Mouse (Mus musculus): Measurements from ENCODE around the gene A730049H05Rik. TPM values are rescaled to one million over a fixed set of nuclear protein-coding genes. Genes with fewer than 3 reads are reported as not detected.

The A730049H05Rik gene
- total and polyA plus RNA-seq, 2 experiments, result not detected

GRCm38 (mm10) chr6:92804254-92804971 is 11.9 kb upstream of the A730049H05Rik start:
- no peaks in the 10 kb centered on the region for H3K27me3 ChIP-seq (ENCODE audit: control insufficient read depth, insufficient read depth, low read length)
- no peak for TF ChIP-seq CTCF (IDR thresholded peaks at IDR 0.05; ENCODE audit: low read depth, low read length)
- no peak for TF ChIP-seq POLR2A (IDR thresholded peaks at IDR 0.05; ENCODE audit: extremely low read depth, insufficient read depth, low read length)
- WGBS, result 89% methylated on average over 3 of the region's 3 CpGs
- H3K4me3 ChIP-seq (ENCODE audit: insufficient read depth, low read depth, low read length), result no peak overlapping the region
- no peaks in the 10 kb centered on the region for H3K4me1 ChIP-seq (ENCODE audit: control insufficient read depth, insufficient read depth, low read length)
- H3K9ac ChIP-seq (ENCODE audit: low read depth, low read length), result no peak overlapping the region
- H3K79me2 ChIP-seq (ENCODE audit: control insufficient read depth, insufficient read depth, low read length), result no peaks in the 10 kb centered on the region
- DNase-seq (ENCODE audit: extremely low read depth, low read depth, low spot score), result no peak
- H3K27ac ChIP-seq (replicated peaks; ENCODE audit: insufficient read depth, low read depth, low read length), result no peak overlapping the region
- H3K36me3 ChIP-seq (ENCODE audit: control insufficient read depth, insufficient read depth, low read length), result no peaks in the 10 kb centered on the region

- H3K27me3 ChIP-seq (ENCODE audit: control insufficient read depth, insufficient read depth, low read length), result no peaks in the 10 kb centered on the region
- no peak overlapping the region for H3K9ac ChIP-seq (ENCODE audit: low read depth, low read length)
- H3K36me3 ChIP-seq (ENCODE audit: control insufficient read depth, insufficient read depth, low read length), result no peaks in the 10 kb centered on the region
- H3K4me3 ChIP-seq (ENCODE audit: insufficient read depth, low read depth, low read length), result no peak overlapping the region
- H3K79me2 ChIP-seq (ENCODE audit: control insufficient read depth, insufficient read depth, low read length), result no peaks in the 10 kb centered on the region
- no peak for DNase-seq (ENCODE audit: extremely low read depth, low read depth, low spot score)
- H3K27ac ChIP-seq (replicated peaks; ENCODE audit: insufficient read depth, low read depth, low read length), result no peak overlapping the region
- TF ChIP-seq CTCF (IDR thresholded peaks at IDR 0.05; ENCODE audit: low read depth, low read length), result no peak
- TF ChIP-seq POLR2A (IDR thresholded peaks at IDR 0.05; ENCODE audit: extremely low read depth, insufficient read depth, low read length), result no peak
- 78% methylated on average over 3 of the region's 3 CpGs for WGBS
- no peaks in the 10 kb centered on the region for H3K4me1 ChIP-seq (ENCODE audit: control insufficient read depth, insufficient read depth, low read length)
These were observed 6.5 kb upstream of the A730049H05Rik start for GRCm38 (mm10) chr6:92809818-92810217.

DNA sequence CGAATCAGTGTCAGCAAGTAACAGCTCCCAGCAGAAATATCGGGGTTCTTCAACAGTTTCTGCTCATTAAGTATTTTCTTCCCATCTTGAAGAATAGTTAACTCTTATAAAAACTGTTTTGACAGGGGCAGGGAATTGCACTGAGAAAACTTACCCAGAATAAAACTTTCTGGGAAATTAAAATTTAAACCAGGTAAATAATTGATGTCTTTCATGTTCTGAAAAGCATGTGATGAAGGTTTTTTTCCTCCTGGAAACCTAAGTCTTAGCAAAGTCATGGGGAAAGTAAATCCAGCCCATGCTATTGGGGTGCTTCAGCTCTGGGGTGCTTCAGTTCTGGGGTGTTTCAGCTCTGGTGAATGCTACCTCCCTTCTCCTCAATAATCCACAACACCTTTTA is 5.7 kb upstream of the A730049H05Rik start:
- H3K9ac ChIP-seq (ENCODE audit: low read depth, low read length), result no peak overlapping the region
- WGBS, result 94% methylated on average over 2 of the region's 2 CpGs
- DNase-seq (ENCODE audit: extremely low read depth, low read depth, low spot score), result no peak
- H3K27me3 ChIP-seq (ENCODE audit: control insufficient read depth, insufficient read depth, low read length), result no peaks in the 10 kb centered on the region
- no peaks in the 10 kb centered on the region for H3K36me3 ChIP-seq (ENCODE audit: control insufficient read depth, insufficient read depth, low read length)
- no peaks in the 10 kb centered on the region for H3K79me2 ChIP-seq (ENCODE audit: control insufficient read depth, insufficient read depth, low read length)
- no peak for TF ChIP-seq CTCF (IDR thresholded peaks at IDR 0.05; ENCODE audit: low read depth, low read length)
- no peak for TF ChIP-seq POLR2A (IDR thresholded peaks at IDR 0.05; ENCODE audit: extremely low read depth, insufficient read depth, low read length)
- H3K4me3 ChIP-seq (ENCODE audit: insufficient read depth, low read depth, low read length), result no peak overlapping the region
- no peaks in the 10 kb centered on the region for H3K4me1 ChIP-seq (ENCODE audit: control insufficient read depth, insufficient read depth, low read length)
- H3K27ac ChIP-seq (replicated peaks; ENCODE audit: insufficient read depth, low read depth, low read length), result no peak overlapping the region

DNA sequence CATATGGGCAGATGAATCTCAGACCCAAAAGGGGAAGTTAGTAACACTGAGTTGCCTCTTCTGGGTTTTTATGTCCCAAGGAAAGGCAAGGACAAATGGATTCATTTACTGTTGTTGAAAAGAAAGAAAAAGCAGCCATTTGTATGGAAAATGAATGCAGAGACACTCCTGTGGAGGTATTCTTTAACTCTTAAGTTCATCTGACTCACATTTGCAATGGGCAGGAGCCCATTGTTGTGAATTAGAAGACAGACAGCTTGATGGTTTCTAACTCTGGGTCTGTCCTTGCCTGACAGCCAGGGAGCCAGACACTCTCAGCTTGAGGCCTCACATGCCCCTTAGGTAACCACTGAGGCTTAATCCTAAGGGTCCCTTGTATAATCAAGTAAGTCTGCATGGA is 4.7 kb upstream of the A730049H05Rik start:
- Histone ChIP-seq H3K9ac (ENCODE audit: low read depth, low read length) (no peak overlapping the region), H3K79me2 (ENCODE audit: control insufficient read depth, insufficient read depth, low read length) (no peaks in the 10 kb centered on the region), H3K4me1 (ENCODE audit: control insufficient read depth, insufficient read depth, low read length) (no peaks in the 10 kb centered on the region), H3K27me3 (ENCODE audit: control insufficient read depth, insufficient read depth, low read length) (no peaks in the 10 kb centered on the region), H3K27ac (replicated peaks; ENCODE audit: insufficient read depth, low read depth, low read length) (no peak overlapping the region), H3K36me3 (ENCODE audit: control insufficient read depth, insufficient read depth, low read length) (no peaks in the 10 kb centered on the region), H3K4me3 (ENCODE audit: insufficient read depth, low read depth, low read length) (no peak overlapping the region)
- DNase-seq (ENCODE audit: extremely low read depth, low read depth, low spot score), result no peak
- TF ChIP-seq CTCF (IDR thresholded peaks at IDR 0.05; ENCODE audit: low read depth, low read length) (no peak), POLR2A (IDR thresholded peaks at IDR 0.05; ENCODE audit: extremely low read depth, insufficient read depth, low read length) (no peak)

DNA sequence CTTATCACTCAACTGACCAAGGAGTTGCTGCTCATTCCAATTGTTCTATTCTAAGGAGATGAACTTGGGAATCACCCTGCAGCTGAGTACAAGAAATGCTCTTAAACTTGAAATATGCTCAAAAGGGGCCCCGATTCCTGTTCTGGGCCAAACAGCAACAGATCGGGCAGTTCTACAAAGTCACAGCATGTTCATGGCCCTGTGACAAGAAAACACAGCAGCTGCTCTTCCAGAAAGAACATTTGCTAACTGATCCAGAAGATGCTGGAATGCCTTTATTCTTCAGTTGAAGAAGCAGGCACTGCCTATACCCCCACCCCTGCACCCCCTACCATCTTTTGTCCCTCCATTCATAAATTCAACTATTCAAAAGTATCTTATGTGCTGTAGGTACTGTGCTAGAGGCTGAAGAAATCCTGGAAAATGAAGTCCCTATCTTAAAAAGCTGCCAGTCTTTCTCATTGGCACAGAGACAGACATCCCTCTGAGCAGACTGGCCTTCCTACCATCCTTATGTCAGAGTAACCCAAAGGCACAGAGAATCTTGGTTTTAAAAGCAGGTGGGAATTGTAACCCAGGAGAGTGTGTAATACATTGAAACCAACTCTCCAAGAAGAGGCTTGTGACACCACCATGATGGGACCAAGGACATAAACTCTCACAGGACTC is 3.4 kb upstream of the A730049H05Rik start:
- TF ChIP-seq CTCF (IDR thresholded peaks at IDR 0.05; ENCODE audit: low read depth, low read length) (no peak), POLR2A (IDR thresholded peaks at IDR 0.05; ENCODE audit: extremely low read depth, insufficient read depth, low read length) (no peak)
- no peaks in the 10 kb centered on the region for H3K4me1 ChIP-seq (ENCODE audit: control insufficient read depth, insufficient read depth, low read length)
- no peaks in the 10 kb centered on the region for H3K27me3 ChIP-seq (ENCODE audit: control insufficient read depth, insufficient read depth, low read length)
- H3K27ac ChIP-seq (replicated peaks; ENCODE audit: insufficient read depth, low read depth, low read length), result no peak overlapping the region
- no peaks in the 10 kb centered on the region for H3K36me3 ChIP-seq (ENCODE audit: control insufficient read depth, insufficient read depth, low read length)
- DNase-seq (ENCODE audit: extremely low read depth, low read depth, low spot score), result peak; percentile 1
- no peaks in the 10 kb centered on the region for H3K79me2 ChIP-seq (ENCODE audit: control insufficient read depth, insufficient read depth, low read length)
- H3K4me3 ChIP-seq (ENCODE audit: insufficient read depth, low read depth, low read length), result no peak overlapping the region
- H3K9ac ChIP-seq (ENCODE audit: low read depth, low read length), result no peak overlapping the region
- WGBS, result 87% methylated on average over 2 of the region's 2 CpGs

DNA sequence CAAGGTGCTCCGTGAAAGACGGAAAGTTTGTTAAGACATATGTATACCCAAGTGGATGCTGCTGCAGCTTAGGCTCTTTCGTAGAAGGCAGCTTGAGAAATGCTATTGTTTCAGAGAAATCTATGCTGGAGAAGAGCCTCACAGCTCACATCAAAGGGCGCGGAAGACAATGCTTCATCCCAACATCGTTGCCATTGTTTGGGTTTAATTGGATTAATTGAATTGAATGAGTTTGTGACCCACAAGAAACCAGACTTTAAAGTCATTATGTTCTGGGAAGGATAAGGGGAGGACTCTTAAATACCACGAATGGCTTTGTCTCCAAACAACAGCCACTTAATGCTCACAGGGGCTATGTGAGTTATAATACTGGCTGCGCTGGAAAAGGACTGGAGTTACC is 1.4 kb downstream of the A730049H05Rik start:
- Histone ChIP-seq H3K36me3 (ENCODE audit: control insufficient read depth, insufficient read depth, low read length) (no peaks in the 10 kb centered on the region), H3K4me3 (ENCODE audit: insufficient read depth, low read depth, low read length) (no peak overlapping the region), H3K27ac (replicated peaks; ENCODE audit: insufficient read depth, low read depth, low read length) (no peak overlapping the region), H3K9ac (ENCODE audit: low read depth, low read length) (no peak overlapping the region), H3K27me3 (ENCODE audit: control insufficient read depth, insufficient read depth, low read length) (no peaks in the 10 kb centered on the region), H3K4me1 (ENCODE audit: control insufficient read depth, insufficient read depth, low read length) (no peaks in the 10 kb centered on the region), H3K79me2 (ENCODE audit: control insufficient read depth, insufficient read depth, low read length) (no peaks in the 10 kb centered on the region)
- 56% methylated on average over 8 of the region's 8 CpGs for WGBS
- TF ChIP-seq POLR2A (IDR thresholded peaks at IDR 0.05; ENCODE audit: extremely low read depth, insufficient read depth, low read length) (no peak), CTCF (IDR thresholded peaks at IDR 0.05; ENCODE audit: low read depth, low read length) (no peak)
- DNase-seq (ENCODE audit: extremely low read depth, low read depth, low spot score), result no peak
